Mouse (Mus musculus): ENCODE measurements around the gene Ace2.
A peak's percentile ranks its signal among the peaks of the same experiment; 100 is the strongest.

The Ace2 gene

DNA sequence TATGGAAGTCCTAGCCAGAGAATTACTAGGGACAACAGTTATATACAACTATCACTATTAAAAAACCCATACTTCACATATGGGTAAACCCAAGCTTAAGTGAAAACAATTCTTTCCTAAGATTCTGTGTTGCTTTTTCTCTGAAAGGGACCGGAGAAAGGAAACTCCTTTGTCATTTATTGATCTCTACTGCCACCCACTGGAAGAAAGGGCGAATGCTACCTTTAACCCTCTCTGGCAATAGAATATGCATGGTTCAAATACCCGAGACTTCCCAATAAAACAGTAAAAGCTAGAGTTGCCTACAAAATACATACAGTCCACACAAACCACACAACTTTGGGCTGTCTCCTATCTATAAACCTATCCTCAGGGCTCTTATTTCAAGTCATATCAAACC lies 40.6 kb downstream of the Ace2 start:
- peak; percentile 1 to 24 for DNase-seq (ENCODE audit: low spot score in 2 of 2)

DNA sequence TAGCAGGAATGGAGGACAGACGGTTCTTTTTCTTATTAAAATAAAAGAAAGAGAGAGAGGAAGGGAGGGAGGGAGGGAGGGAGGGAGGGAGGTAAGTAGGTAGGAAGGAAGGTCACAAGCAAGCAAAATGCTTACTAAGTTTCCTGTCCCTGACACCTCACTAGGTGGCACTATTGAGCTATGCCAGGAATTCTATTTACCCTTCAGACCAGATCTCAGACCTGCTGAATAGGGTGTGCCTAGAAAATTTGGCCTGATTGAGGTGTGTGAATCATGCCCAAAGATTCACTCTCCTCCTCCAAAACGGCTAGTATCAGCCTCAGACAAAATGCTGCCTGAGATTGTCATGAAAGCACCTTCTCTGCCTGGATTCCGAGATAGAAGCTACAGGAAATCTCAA lies 44.7 kb downstream of the Ace2 start:
- peak; percentile 2 to 30 for DNase-seq (ENCODE audit: low spot score in 2 of 2)

DNA sequence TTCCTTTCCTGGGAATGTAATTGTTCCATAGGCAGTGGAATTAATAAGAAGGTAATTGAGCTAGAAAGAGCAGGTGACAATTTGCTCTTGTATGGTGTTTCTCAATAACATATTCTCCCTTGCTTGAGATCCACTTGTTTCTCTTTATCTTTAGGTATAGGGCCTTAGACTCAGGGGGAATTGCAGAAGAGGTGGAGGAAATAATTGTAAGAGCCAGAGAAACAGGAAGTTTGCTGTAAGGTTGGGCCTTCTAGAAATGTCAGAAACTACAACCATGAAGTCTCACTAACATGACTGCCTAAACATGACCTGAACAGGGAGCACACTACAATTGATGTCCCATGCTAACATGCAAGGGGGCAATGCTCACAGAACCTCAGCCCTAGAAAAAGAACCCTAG lies 50.7 kb downstream of the Ace2 start:
- no peak for DNase-seq (ENCODE audit: low spot score in 2 of 2)

DNA sequence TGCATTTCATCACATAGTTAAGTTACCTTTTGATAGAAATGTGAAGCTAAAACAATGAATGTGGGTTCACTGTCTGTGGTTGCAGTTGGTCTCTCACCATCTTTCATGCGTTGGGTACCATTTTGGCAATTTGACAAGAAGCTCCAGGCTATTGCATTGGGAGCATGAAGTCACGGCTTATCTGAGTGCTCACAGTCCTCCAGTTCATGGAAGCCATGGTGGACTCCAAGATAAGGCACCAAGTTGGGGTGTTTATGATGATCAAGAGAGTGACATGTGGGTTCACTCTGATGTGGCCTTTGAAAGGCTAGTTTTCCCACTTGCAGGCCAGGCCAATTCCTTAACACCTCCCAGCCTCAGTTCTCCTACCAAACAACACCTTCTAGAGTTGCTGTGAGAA lies 58.5 kb downstream of the Ace2 start:
- DNase-seq (ENCODE audit: low spot score in 2 of 2) = no peak

DNA sequence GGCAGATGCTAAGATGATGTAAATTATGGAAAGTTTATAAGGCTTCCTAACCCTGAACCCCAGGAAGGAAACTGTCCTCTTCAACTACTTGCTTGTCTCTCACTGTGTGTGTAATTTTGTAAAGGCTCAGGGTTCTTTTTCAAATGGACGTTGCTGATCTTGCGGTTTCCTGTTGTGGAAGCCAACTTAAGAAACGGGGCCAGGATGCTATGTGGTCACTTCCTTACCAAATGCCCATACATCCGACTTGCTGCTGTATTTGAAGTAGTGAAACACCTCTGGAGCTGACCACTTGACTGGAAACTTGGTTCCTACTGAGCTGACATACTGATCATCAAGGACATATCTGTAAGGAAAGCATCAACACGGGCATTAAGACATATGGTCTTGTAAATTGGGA lies 61.4 kb downstream of the Ace2 start:
- no peak for DNase-seq (ENCODE audit: low spot score in 2 of 2)

DNA sequence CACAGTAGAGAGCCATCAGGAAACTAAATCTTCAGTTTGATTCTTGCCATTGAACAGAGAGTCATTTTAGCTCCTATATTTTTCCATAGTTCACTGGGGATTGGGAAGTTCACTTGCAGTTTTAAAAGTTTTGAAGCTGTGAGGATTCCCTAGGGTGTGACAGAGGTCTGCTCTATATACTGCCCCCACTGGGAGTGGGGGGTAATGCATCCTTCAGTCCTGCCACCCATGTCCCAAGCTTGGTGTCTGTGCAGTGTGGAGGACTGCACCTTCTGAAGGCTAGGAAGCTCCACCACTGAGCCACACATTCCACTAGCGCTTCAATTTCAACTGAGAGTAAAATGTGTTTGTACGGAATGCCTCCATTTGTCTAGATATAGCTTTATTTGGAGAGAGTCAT lies 82.9 kb downstream of the Ace2 start:
- DNase-seq (ENCODE audit: low spot score in 2 of 2) = no peak

DNA sequence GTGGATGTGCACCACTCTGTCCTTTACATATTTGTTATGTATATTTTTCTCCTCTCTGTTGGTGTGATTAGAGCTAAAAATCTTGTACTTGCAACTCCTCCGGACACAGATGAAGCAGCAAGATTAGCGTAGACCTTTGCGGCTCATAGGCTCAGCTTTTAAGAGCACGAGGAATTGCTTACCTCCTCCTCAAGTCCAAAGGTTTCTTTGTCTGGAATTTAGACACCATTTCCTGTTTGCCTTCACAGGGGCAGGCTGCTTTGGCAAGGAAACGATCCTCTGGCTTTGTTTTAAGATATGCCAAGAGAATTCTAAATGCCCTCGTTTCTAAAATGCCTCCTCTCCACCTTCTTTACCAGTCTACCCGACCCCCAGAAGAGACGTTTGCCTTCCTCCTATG lies 94.2 kb downstream of the Ace2 start:
- no peak for DNase-seq (ENCODE audit: low spot score in 2 of 2)
